Mouse (Mus musculus): ENCODE results near the gene Serf1.
A peak's percentile ranks its signal among the peaks of the same experiment; 100 is the strongest.
"Not testable (repeated sequence)": the region's sequence is repeated elsewhere in the genome, so short reads cannot be mapped to it uniquely, and the experiment has no call there.

Gene Serf1

GRCm38 (mm10) chr13:100107652-100108472, at the start of gene Serf1:
Gene Serf1 (plus strand): TSS chr13:100108012.
- peak; percentile 84 for DNase-seq (ENCODE audit: extremely low spot score, low spot score)

- no peak for DNase-seq (ENCODE audit: extremely low spot score, low spot score)
These were observed 43.9 kb upstream of the Serf1 start for GRCm38 (mm10) chr13:100063936-100064335.

- no peak for DNase-seq (ENCODE audit: extremely low spot score, low spot score)
These were observed 40.0 kb upstream of the Serf1 start for GRCm38 (mm10) chr13:100067821-100068220.

GRCm38 (mm10) chr13:100071473-100071872, 36.3 kb upstream of the Serf1 start:
- no peak for DNase-seq (ENCODE audit: extremely low spot score, low spot score)

- DNase-seq (ENCODE audit: extremely low spot score, low spot score): no peak
These were observed 9.0 kb upstream of the Serf1 start for GRCm38 (mm10) chr13:100098808-100099207.

- DNase-seq (ENCODE audit: extremely low spot score, low spot score): no peak
These were observed 4.7 kb upstream of the Serf1 start for GRCm38 (mm10) chr13:100103052-100103658.

GRCm38 (mm10) chr13:100103748-100104254, 4.0 kb upstream of the Serf1 start, which contains the start of gene Bdp1:
Gene Bdp1 (minus strand): TSS chr13:100104070.
- DNase-seq (ENCODE audit: extremely low spot score, low spot score): peak; percentile 98

- DNase-seq (ENCODE audit: extremely low spot score, low spot score): no peak
These were observed 4.6 kb downstream of the Serf1 start for GRCm38 (mm10) chr13:100112218-100112972.

GRCm38 (mm10) chr13:100123970-100124369, 16.2 kb downstream of the Serf1 start:
- DNase-seq (ENCODE audit: extremely low spot score, low spot score): no peak

- peak; percentile 92 for DNase-seq (ENCODE audit: extremely low spot score, low spot score)
These were observed 16.8 kb downstream of the Serf1 start, which contains the start of gene Smn1 for GRCm38 (mm10) chr13:100124423-100125257. Gene Smn1 (plus strand): TSS chr13:100124852.

- DNase-seq (ENCODE audit: extremely low spot score, low spot score): no peak
These were observed 17.4 kb downstream of the Serf1 start for GRCm38 (mm10) chr13:100125258-100125643.

GRCm38 (mm10) chr13:100141646-100142314, 34.0 kb downstream of the Serf1 start:
- no peak for DNase-seq (ENCODE audit: extremely low spot score, low spot score)

GRCm38 (mm10) chr13:100152659-100153058, 44.8 kb downstream of the Serf1 start:
- DNase-seq (ENCODE audit: extremely low spot score, low spot score): no peak

GRCm38 (mm10) chr13:100156624-100157023, 48.8 kb downstream of the Serf1 start:
- no peak for DNase-seq (ENCODE audit: extremely low spot score, low spot score)

GRCm38 (mm10) chr13:100161171-100161870, 53.5 kb downstream of the Serf1 start:
- DNase-seq (ENCODE audit: extremely low spot score, low spot score): not testable (repeated sequence)

GRCm38 (mm10) chr13:100162467-100162866, 54.7 kb downstream of the Serf1 start:
- DNase-seq (ENCODE audit: extremely low spot score, low spot score): not testable (repeated sequence)
